Mouse (Mus musculus) ES-Bruce4 (cell line): ENCODE measurements around the gene Rpl19. TPM values are rescaled to one million over a fixed set of nuclear protein-coding genes. Genes with fewer than 3 reads are reported as not detected.

Experiments
- H3K27ac ChIP-seq: 2 replicates; pipeline ENCODE4 v1.5.1; 2012; ENCODE audit warnings: low read length, inconsistent platforms; ENCODE audit not compliant: insufficient read depth
- H3K27me3 ChIP-seq: 2 replicates; pipeline ENCODE4 v1.6.1; 2012; ENCODE audit warnings: mild to moderate bottlenecking, low read length, inconsistent platforms; ENCODE audit not compliant: control insufficient read depth, poor library complexity, insufficient read depth, severe bottlenecking
- H3K36me3 ChIP-seq: 2 replicates; pipeline ENCODE4 v1.6.1; 2012; ENCODE audit warnings: inconsistent platforms, mild to moderate bottlenecking, low read length, moderate library complexity; ENCODE audit not compliant: control insufficient read depth, poor library complexity, insufficient read depth, severe bottlenecking
- H3K4me1 ChIP-seq: one replicate; pipeline ENCODE4 v1.8.1; 2011; ENCODE audit warnings: low read length; ENCODE audit not compliant: control insufficient read depth, insufficient read depth
- H3K4me3 ChIP-seq: 2 replicates; pipeline ENCODE4 v1.5.1; 2011; ENCODE audit warnings: low read depth, mild to moderate bottlenecking, low read length
- H3K9ac ChIP-seq: 2 replicates; pipeline ENCODE4 v1.6.1; 2012; ENCODE audit warnings: low read depth, mild to moderate bottlenecking, inconsistent platforms; ENCODE audit not compliant: poor library complexity, severe bottlenecking
- H3K9me3 ChIP-seq: replicated peaks from 2 replicates; pipeline ENCODE4 v1.6.1; 2012; ENCODE audit warnings: mild to moderate bottlenecking, low read length, inconsistent platforms; ENCODE audit not compliant: control insufficient read depth, poor library complexity, insufficient read depth, severe bottlenecking
- CTCF ChIP-seq: IDR thresholded peaks from one replicate; pipeline ENCODE4 v1.8.1; 2011; ENCODE audit warnings: low read depth, low read length
- EP300 ChIP-seq: IDR thresholded peaks from 2 replicates; pipeline ENCODE4 v1.6.1; 2011; ENCODE audit warnings: low read depth, low read length; ENCODE audit not compliant: insufficient read depth
- POLR2A ChIP-seq: IDR thresholded peaks from one replicate; pipeline ENCODE4 v1.8.1; 2011; ENCODE audit warnings: low read length; ENCODE audit not compliant: insufficient read depth
- polyA plus RNA-seq: library from polyadenylated mRNA; stranded (reverse); fragments of >200 nt; gene quantifications from 2 replicates; pipeline ENCODE4 v1.2.4, GENCODE M21; 2011; ENCODE audit warnings: low read depth; ENCODE audit not compliant: missing spikeins, insufficient read depth, insufficient read length

Gene Rpl19
- polyA plus RNA-seq, 1 experiment: 2,020 TPM

DNA sequence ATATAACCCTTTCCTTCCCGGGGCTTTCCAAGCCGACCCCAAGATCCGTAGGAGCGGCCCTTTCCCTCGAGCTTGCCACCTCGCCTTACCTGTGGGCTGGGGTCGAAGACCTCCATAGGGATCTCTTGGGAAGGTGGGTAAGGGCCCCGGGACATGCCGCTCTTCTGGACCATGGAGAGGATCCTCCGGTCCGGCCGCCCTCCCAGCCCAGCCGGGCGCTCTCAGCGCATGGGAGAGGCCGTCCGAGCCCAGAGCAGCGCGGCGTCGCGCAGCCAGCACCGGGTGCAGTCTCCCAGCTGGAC, 4.3 kb upstream of the Rpl19 start:
- peak overlapping the region; percentile 73 for H3K9ac ChIP-seq
- no peaks in the 10 kb centered on the region for H3K36me3 ChIP-seq
- no peaks in the 10 kb centered on the region for H3K27me3 ChIP-seq
- TF ChIP-seq CTCF (no peak), POLR2A (no peak), EP300 (no peak)
- H3K27ac ChIP-seq: no peak overlapping the region
- H3K4me3 ChIP-seq: peak overlapping the region; percentile 79
- peaks cover 7% of the 10 kb centered on the region for H3K4me1 ChIP-seq
- H3K9me3 ChIP-seq: no peaks in the 10 kb centered on the region

DNA sequence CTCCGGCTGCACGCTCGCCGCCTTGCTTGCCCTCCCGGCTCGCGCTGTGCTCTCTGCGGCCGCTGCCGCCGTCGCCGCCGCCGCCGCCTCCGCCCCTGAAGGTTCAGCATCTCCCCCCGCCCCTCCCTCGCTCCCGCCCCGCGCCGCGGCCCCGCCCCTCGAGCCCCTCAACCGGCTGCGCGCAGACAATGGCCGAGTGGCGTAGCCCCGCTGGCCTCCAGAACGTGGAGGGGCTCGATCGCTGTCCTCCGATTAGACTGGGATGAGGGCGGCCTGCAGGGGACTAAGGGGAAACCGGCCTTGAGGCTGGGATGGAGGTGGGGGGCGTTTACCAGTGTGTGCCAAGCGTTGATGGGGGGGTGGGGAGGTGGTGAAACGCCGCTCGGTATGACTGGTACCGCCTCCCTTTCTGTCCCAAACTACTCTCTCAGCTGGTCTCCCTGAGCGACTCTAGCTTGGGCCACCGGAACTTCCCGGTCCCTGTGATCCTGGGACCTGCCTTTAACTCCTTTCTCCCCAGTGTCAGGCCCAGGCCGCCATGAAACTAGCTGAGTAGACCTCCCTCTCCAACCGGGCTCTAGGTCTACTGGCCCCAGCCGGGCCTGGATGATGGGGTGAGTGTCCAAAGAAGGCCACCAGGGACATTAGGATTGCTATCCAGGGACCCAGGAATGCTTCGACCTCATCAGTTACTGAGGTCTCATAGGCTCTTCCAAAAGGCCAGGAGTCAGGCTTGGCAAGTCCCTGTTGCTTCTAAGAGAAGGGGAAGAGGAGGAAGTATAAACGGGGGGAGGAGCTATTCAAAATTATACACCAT, 3.7 kb upstream of the Rpl19 start, which contains the start of gene Cacnb1:
TSS of gene Cacnb1 (minus strand) at position 480 of the 817 bp plus-strand sequence.
- Histone ChIP-seq H3K9me3 (no peaks in the 10 kb centered on the region), H3K4me1 (peaks cover 7% of the 10 kb centered on the region), H3K36me3 (peaks cover 2% of the 10 kb centered on the region; the same call in 1 of the 2 replicates), H3K9ac (peak within 1 kb of the TSS; percentile 73), H3K27ac (0 out of 2 replicates have a peak within 1 kb of the TSS, but pooled peaks have one; percentile 5), H3K27me3 (no peaks in the 10 kb centered on the region), H3K4me3 (peak within 1 kb of the TSS; percentile 79)
- no peak for TF ChIP-seq POLR2A
- no peak for TF ChIP-seq CTCF
- no peak for TF ChIP-seq EP300

DNA sequence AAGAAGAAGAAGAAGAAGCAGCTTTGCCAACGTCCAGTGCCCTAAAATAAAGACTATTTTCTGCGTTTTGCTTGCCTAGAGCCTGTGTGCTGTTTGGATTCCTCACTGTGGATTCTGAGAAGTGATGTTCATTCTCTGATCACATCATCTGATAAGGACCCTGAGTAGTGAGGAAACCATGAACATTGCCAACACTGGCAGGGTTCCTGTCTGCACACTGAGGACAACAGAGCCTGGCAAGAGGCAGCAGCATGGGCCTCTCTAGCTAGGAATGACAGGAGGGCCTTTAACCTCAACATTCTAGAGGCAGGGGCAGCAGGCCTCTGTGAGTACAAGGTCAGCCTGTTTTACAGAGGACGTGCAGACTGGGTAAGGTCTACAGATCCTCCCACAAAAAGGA, 2.0 kb upstream of the Rpl19 start:
- TF ChIP-seq POLR2A (no peak), EP300 (no peak), CTCF (no peak)
- Histone ChIP-seq H3K4me3 (no peak overlapping the region), H3K36me3 (peaks cover 19% of the 10 kb centered on the region), H3K27me3 (no peaks in the 10 kb centered on the region), H3K4me1 (peaks cover 5% of the 10 kb centered on the region), H3K9ac (no peak overlapping the region), H3K9me3 (no peaks in the 10 kb centered on the region), H3K27ac (no peak overlapping the region)

DNA sequence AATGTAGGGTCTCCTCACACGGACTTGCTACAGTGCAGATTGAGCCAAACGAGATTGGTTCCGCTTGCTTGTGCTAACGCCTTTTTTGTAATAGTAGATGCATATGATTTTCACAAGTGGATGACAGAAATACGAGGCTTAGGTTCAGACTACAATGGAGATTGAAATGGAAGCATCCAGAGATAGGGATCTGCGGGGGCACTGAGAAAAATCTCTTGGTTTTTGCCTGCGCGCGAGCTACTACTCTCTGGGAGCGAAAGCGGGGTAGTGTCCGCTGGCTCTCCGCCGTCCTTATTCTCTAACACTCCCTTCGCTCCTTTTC, 301 bp upstream of the Rpl19 start:
- TF ChIP-seq CTCF (no peak), POLR2A (no peak), EP300 (no peak)
- Histone ChIP-seq H3K4me3 (peak overlapping the region; percentile 81), H3K27ac (peak overlapping the region; percentile 75), H3K9me3 (no peaks in the 10 kb centered on the region), H3K27me3 (no peaks in the 10 kb centered on the region), H3K36me3 (peaks cover 36% of the 10 kb centered on the region), H3K4me1 (peaks cover 5% of the 10 kb centered on the region), H3K9ac (peak overlapping the region; percentile 93)

DNA sequence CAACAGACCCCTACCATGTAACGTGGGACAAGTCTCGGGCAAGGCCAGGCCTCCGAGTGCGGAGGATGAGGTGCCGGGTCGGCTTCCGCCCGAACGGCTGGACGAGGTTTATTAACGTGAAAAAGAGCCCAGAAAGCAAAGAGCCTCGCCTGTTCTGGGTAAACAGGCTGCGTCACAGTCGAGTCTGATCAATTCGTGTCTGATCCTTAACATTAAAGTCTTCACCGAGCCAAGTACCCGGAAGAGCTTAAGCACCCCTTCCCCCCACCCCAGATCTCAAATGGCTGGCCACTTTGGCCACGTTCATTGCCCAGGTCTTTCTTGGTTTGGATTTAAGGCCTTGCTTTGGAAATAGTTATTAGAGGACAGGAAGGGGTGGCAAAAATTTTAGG, 783 bp downstream of the Rpl19 start:
- peaks cover 37% of the 10 kb centered on the region for H3K36me3 ChIP-seq
- H3K4me1 ChIP-seq: peaks cover 1% of the 10 kb centered on the region
- peak overlapping the region; percentile 20 for H3K27ac ChIP-seq
- H3K4me3 ChIP-seq: peak overlapping the region; percentile 96
- no peaks in the 10 kb centered on the region for H3K27me3 ChIP-seq
- TF ChIP-seq CTCF (no peak), EP300 (no peak), POLR2A (no peak)
- H3K9me3 ChIP-seq: no peaks in the 10 kb centered on the region
- H3K9ac ChIP-seq: peak overlapping the region; percentile 93

DNA sequence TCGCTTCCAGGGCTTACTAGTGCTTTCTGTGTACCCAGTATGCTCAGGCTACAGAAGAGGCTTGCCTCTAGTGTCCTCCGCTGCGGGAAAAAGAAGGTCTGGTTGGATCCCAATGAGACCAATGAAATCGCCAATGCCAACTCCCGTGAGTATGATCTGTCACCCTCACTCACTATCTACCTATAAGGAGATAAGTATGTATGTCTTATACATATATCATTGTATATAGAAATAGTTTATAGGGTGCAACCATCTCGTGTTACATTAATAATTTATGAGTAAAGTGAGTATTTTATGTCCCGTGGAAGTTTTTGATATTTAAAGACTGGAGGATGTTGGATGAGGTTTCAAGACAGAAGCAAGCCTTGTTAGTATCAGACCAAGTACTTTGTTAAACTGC, 1.3 kb downstream of the Rpl19 start:
- no peaks in the 10 kb centered on the region for H3K27me3 ChIP-seq
- peaks cover 37% of the 10 kb centered on the region for H3K36me3 ChIP-seq
- TF ChIP-seq EP300: no peak
- H3K4me1 ChIP-seq: peaks cover 1% of the 10 kb centered on the region
- H3K27ac ChIP-seq: peak overlapping the region; percentile 20
- H3K4me3 ChIP-seq: peak overlapping the region; percentile 96
- peak overlapping the region; percentile 93 for H3K9ac ChIP-seq
- H3K9me3 ChIP-seq: no peaks in the 10 kb centered on the region
